In genomic region chrX:143906699-143907471, GRCm38 (mm10) we compare ENCODE assay signal across 11 mouse cellular contexts. TPM values are rescaled to one million over a fixed set of nuclear protein-coding genes. Genes with fewer than 3 reads are reported as not detected.
DNase-seq lines count a peak whose midpoint lies in the region; ATAC-seq and TF ChIP-seq lines count a peak whose summit lies in the region.
"Had no signal": no experiment of that assay in that cellular context is flagged by ENCODE, and none has a peak within 500 bp of the region (broad histone marks: within the 10 kb centered on the region; RNA-seq: fewer than 3 reads in every experiment).

No protein-coding gene starts in this region.

- H3K27me3 ChIP-seq in hindbrain, embryonic 10.5 days (ENCODE audit: insufficient read depth, poor library complexity, severe bottlenecking): peaks cover 24% of the 10 kb centered on the region
- no peaks in the 10 kb centered on the region for H3K27me3 ChIP-seq in midbrain, postnatal 0 days (ENCODE audit: insufficient read depth, low read length)
- H3K27me3 ChIP-seq: liver, embryonic 15.5 days had no signal

- no peak for TF ChIP-seq CTCF in layer of hippocampus, adult 2 months (conservative IDR thresholded peaks at IDR 0.05)
- TF ChIP-seq CTCF in midbrain, postnatal 0 days (IDR thresholded peaks at IDR 0.05): no peak

- WGBS in hindbrain, embryonic 10.5 days: 43% methylated on average over 3 of the region's 3 CpGs
- 30% methylated on average over 3 of the region's 3 CpGs for WGBS in midbrain, postnatal 0 days

- peak; percentile 10 to 14 for DNase-seq in layer of hippocampus, adult 2 months (ENCODE audit: low spot score in 2 of 2)
- DNase-seq in layer of hippocampus, adult 11-12 months (ENCODE audit: low spot score): no peak
- DNase-seq in embryo, embryonic 10.5 days (ENCODE audit: low spot score): peak; percentile 74
- DNase-seq in hindbrain, embryonic 10.5 days (ENCODE audit: low spot score): peak; percentile 63
- peak; percentile 64 for DNase-seq in midbrain, postnatal 0 days (ENCODE audit: low spot score)
- DNase-seq in thymus, postnatal 4 days: no peak
- DNase-seq: heart, postnatal 4 days; right cerebral cortex, postnatal 25 days had no signal

- 0 out of 2 replicates have a peak, but pooled peaks have one; percentile 36 for ATAC-seq in midbrain, postnatal 0 days (ENCODE audit: low FRiP score)
- no peak for ATAC-seq in CD4-positive, CD25-positive, alpha-beta regulatory T cell, adult 4 months
- no peak for ATAC-seq in megakaryocyte-erythroid progenitor cell, adult 5-6 weeks (replicated peaks; ENCODE audit: low FRiP score, low TSS enrichment, poor library complexity, severe bottlenecking)

- H3K9me3 ChIP-seq in hindbrain, embryonic 10.5 days: no peaks in the 10 kb centered on the region
- no peaks in the 10 kb centered on the region for H3K9me3 ChIP-seq in midbrain, postnatal 0 days (ENCODE audit: low read length)
- H3K9me3 ChIP-seq: liver, embryonic 15.5 days had no signal

- H3K4me3 ChIP-seq in layer of hippocampus, adult 2 months: no peak overlapping the region
- no peak overlapping the region for H3K4me3 ChIP-seq in hindbrain, embryonic 10.5 days
- no peak overlapping the region for H3K4me3 ChIP-seq in midbrain, postnatal 0 days (ENCODE audit: low read depth, low read length)
- H3K4me3 ChIP-seq: liver, embryonic 15.5 days had no signal

- no peaks in the 10 kb centered on the region for H3K36me3 ChIP-seq in hindbrain, embryonic 10.5 days
- H3K36me3 ChIP-seq in midbrain, postnatal 0 days (ENCODE audit: insufficient read depth, low read length): no peaks in the 10 kb centered on the region
- H3K36me3 ChIP-seq: liver, embryonic 15.5 days had no signal

- H3K4me1 ChIP-seq in hindbrain, embryonic 10.5 days (replicated peaks): peaks cover 14% of the 10 kb centered on the region; the same call in 1 of the 2 replicates
- no peaks in the 10 kb centered on the region for H3K4me1 ChIP-seq in midbrain, postnatal 0 days (ENCODE audit: insufficient read depth, low read length)
- H3K4me1 ChIP-seq: liver, embryonic 15.5 days had no signal

- no peak overlapping the region for H3K9ac ChIP-seq in midbrain, postnatal 0 days (replicated peaks; ENCODE audit: low read length, poor library complexity, severe bottlenecking)
- H3K9ac ChIP-seq: liver, embryonic 15.5 days had no signal

- no peak overlapping the region for H3K27ac ChIP-seq in layer of hippocampus, adult 2 months
- H3K27ac ChIP-seq in hindbrain, embryonic 10.5 days: peak overlapping the region; percentile 66
- 0 out of 2 replicates have a peak overlapping the region, but pooled peaks have one; percentile 57 for H3K27ac ChIP-seq in midbrain, postnatal 0 days (ENCODE audit: low read depth, low read length)
- H3K27ac ChIP-seq: liver, embryonic 15.5 days had no signal

- H3K4me2 ChIP-seq in midbrain, postnatal 0 days (ENCODE audit: low read depth, low read length, poor library complexity, severe bottlenecking): no peak overlapping the region
- H3K4me2 ChIP-seq: liver, embryonic 15.5 days had no signal

RNA-seq across cellular contexts. Expression of gene Dcx, which starts 26.2 kb away (rescaled TPM):
- 10 to 100 TPM; 13.1 to 13.8 TPM for total RNA-seq in layer of hippocampus, adult 2 months (2021)
- 39.7 and 94.6 TPM in 2 replicates for polyA plus RNA-seq in hindbrain, embryonic 10.5 days (2016; fragmentation: Nextera tagmentation; extraction: Ambion mirVana)
- total RNA-seq in midbrain, postnatal 0 days (2014; rRNA removed): 245 and 363 TPM in 2 replicates
- polyA plus RNA-seq in midbrain, postnatal 0 days (2015; fragmentation: Nextera tagmentation; extraction: Ambion mirVana): 112 and 134 TPM in 2 replicates
- polyA plus RNA-seq in CD4-positive, CD25-positive, alpha-beta regulatory T cell, adult 4 months (2017; shearing (Covaris generic)): not detected
- total RNA-seq in megakaryocyte-erythroid progenitor cell, adult 5-6 weeks (2014; fragmentation: Nextera tagmentation): not detected in 2 replicates
- total RNA-seq in megakaryocyte-erythroid progenitor cell, adult 5-6 weeks (2017): not detected in 2 replicates

Comparison
In these comparisons a context has a peak if more than half of its experiments do, and no peak if none do; other contexts are left out.
1. DNase-seq: peak in layer of hippocampus, adult 2 months (2 of 2), embryo, embryonic 10.5 days (single experiment), hindbrain, embryonic 10.5 days (single experiment) and midbrain, postnatal 0 days (single experiment); none in layer of hippocampus, adult 11-12 months (single experiment) and thymus, postnatal 4 days (single experiment).
2. RNA of gene Dcx, which starts 26.2 kb away (total RNA-seq): 245 to 363 TPM in midbrain, postnatal 0 days; 13.1 to 13.8 TPM in layer of hippocampus, adult 2 months and not detected in megakaryocyte-erythroid progenitor cell, adult 5-6 weeks; every median in the first group is over 10 times any median in the second.